Mouse (Mus musculus) heart, postnatal 0 days (tissue): ENCODE measurements at regions not wholly inside any gene's neighbourhood (a gene's known extent, or its start where the extent isn't known, plus 50 kb on each side); places are given as distances from the start of the nearest gene placed in this dataset.

Experiments
- CTCF ChIP-seq: IDR thresholded peaks from 2 replicates; pipeline ENCODE4 v1.5.1; 2016; ENCODE audit warnings: antibody characterized with exemption, control low read depth, low read depth
- EP300 ChIP-seq: IDR thresholded peaks from 2 replicates; pipeline ENCODE4 v1.6.1; 2016; ENCODE audit warnings: antibody characterized with exemption, low read depth

DNA sequence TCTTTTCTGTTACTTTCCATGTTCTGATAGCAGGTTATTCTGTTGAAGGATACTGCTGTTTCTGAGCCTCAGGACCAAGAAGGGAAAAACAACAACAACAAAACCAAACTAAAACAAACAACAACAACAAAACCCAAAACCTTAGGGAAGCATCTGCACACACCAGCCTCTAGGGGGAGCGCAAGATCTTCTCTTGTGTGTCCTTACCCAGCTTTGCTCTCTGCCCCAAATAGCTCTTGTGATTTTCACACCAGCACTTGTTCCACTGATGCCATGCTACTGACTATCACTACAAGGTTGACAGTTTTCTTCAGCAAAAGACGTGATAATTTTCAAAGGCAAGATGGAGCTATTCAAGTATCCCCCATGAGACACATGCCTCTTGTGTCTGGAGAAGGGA, 59.8 kb upstream of the Nrg3 start:
- TF ChIP-seq CTCF (peak; percentile 62), EP300 (no peak)
